Mouse (Mus musculus): ENCODE measurements at regions not wholly inside any gene's neighbourhood (a gene's known extent, or its start where the extent isn't known, plus 50 kb on each side); places are given as distances from the start of the nearest gene placed in this dataset.
A peak's percentile ranks its signal among the peaks of the same experiment; 100 is the strongest.

DNA sequence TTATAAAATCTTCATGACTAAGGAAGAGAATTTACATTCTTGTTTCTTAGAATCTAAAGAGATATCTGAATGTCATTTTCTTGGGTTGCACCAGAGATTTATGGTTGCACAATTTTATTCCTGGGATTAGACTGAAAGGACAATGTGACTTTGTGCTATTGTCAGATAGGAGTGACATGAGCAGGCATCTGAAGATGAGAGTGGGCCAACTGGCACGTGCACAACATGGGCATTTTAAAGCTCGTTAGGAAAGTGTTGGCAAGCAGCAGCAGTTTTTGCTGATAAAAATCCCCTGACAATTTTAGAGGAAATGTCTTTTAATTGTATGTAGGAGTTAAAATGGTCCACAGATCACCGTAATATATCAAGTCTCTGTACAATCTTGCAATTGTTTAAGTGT is 178.9 kb upstream of the Tecrl start:
- Histone ChIP-seq H3K9me3 (ENCODE audit: control insufficient read depth, insufficient read depth, low read depth, low read length) (no peaks in the 10 kb centered on the region), H3K4me1 (ENCODE audit: control insufficient read depth in 2 of 2, insufficient read depth in 2 of 2, low read length in 2 of 2, poor library complexity in 1 of 2) (no peaks in the 10 kb centered on the region), H3K9ac (ENCODE audit: insufficient read depth, low read depth, low read length, poor library complexity, severe bottlenecking) (no peak overlapping the region), H3K4me3 (ENCODE audit: insufficient read depth in 1 of 2, low read depth in 1 of 2, low read length in 2 of 2, poor library complexity in 1 of 2, severe bottlenecking in 1 of 2) (no peak overlapping the region), H3K36me3 (ENCODE audit: control insufficient read depth, insufficient read depth, low read length, poor library complexity, severe bottlenecking) (no peaks in the 10 kb centered on the region), H3K27ac (ENCODE audit: insufficient read depth, low read depth, low read length, poor library complexity, severe bottlenecking) (no peak overlapping the region)
- no peak for DNase-seq (ENCODE audit: low read depth, low spot score)
- TF ChIP-seq CHD2 (IDR thresholded peaks at IDR 0.05; ENCODE audit: low read depth, low read length), result no peak
- no peak for TF ChIP-seq ZNF384 (IDR thresholded peaks at IDR 0.05; ENCODE audit: low read depth, low read length)
- TF ChIP-seq HCFC1 (IDR thresholded peaks at IDR 0.05; ENCODE audit: borderline replicate concordance, insufficient read depth, low read length), result no peak
- in situ Hi-C loops (cut with MboI; ENCODE audit: low sequenced_read_pairs in 2 of 2, unreplicated experiment in 2 of 2), result no loop called here

DNA sequence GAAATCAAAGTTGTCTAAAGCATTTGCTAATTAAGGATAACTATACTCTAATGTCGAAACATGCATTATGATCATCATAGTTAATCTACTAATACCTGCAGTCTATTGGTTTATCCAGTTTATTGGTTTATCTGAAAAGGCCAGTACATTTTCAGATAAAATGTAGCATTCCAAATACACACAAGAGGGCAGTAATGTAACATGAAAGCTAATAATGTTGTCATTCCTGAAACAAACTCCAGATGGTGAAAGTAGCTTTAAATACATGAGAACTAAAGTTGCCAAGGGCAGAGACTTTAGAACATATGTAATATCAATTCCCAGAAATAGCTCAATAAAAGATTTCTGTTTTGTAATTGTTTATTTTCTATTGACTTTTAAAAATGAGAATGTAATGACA is 163.7 kb upstream of the Tecrl start:
- no peak for DNase-seq (ENCODE audit: low read depth, low spot score)
- Histone ChIP-seq H3K36me3 (ENCODE audit: control insufficient read depth, insufficient read depth, low read length, poor library complexity, severe bottlenecking) (no peaks in the 10 kb centered on the region), H3K9ac (ENCODE audit: insufficient read depth, low read depth, low read length, poor library complexity, severe bottlenecking) (no peak overlapping the region), H3K4me3 (ENCODE audit: insufficient read depth in 1 of 2, low read depth in 1 of 2, low read length in 2 of 2, poor library complexity in 1 of 2, severe bottlenecking in 1 of 2) (no peak overlapping the region), H3K9me3 (ENCODE audit: control insufficient read depth, insufficient read depth, low read depth, low read length) (no peaks in the 10 kb centered on the region), H3K4me1 (ENCODE audit: control insufficient read depth in 2 of 2, insufficient read depth in 2 of 2, low read length in 2 of 2, poor library complexity in 1 of 2) (no peaks in the 10 kb centered on the region), H3K27ac (ENCODE audit: insufficient read depth, low read depth, low read length, poor library complexity, severe bottlenecking) (no peak overlapping the region)
- in situ Hi-C loops (cut with MboI; ENCODE audit: low sequenced_read_pairs in 2 of 2, unreplicated experiment in 2 of 2), result no loop called here
- no peak for TF ChIP-seq CHD2 (IDR thresholded peaks at IDR 0.05; ENCODE audit: low read depth, low read length)
- TF ChIP-seq ZC3H11A (IDR thresholded peaks at IDR 0.05; ENCODE audit: borderline replicate concordance, low read depth, low read length), result peak; percentile 42; the same call in 1 of the 2 replicates
- TF ChIP-seq MAFK (IDR thresholded peaks at IDR 0.05; ENCODE audit: insufficient read depth, low read depth, low read length), result no peak

GRCm38 (mm10) chr5:83484135-83484534 is 129.1 kb upstream of the Tecrl start:
- DNase-seq (ENCODE audit: low read depth, low spot score), result peak; percentile 36
- Histone ChIP-seq H3K4me3 (ENCODE audit: insufficient read depth in 1 of 2, low read depth in 1 of 2, low read length in 2 of 2, poor library complexity in 1 of 2, severe bottlenecking in 1 of 2) (no peak overlapping the region), H3K4me1 (ENCODE audit: control insufficient read depth in 2 of 2, insufficient read depth in 2 of 2, low read length in 2 of 2, poor library complexity in 1 of 2) (no peaks in the 10 kb centered on the region), H3K9me3 (ENCODE audit: control insufficient read depth, insufficient read depth, low read depth, low read length) (no peaks in the 10 kb centered on the region), H3K9ac (ENCODE audit: insufficient read depth, low read depth, low read length, poor library complexity, severe bottlenecking) (no peak overlapping the region), H3K36me3 (ENCODE audit: control insufficient read depth, insufficient read depth, low read length, poor library complexity, severe bottlenecking) (no peaks in the 10 kb centered on the region), H3K27ac (ENCODE audit: insufficient read depth, low read depth, low read length, poor library complexity, severe bottlenecking) (no peak overlapping the region)
- TF ChIP-seq HCFC1 (IDR thresholded peaks at IDR 0.05; ENCODE audit: borderline replicate concordance, insufficient read depth, low read length) (no peak), MAFK (IDR thresholded peaks at IDR 0.05; ENCODE audit: insufficient read depth, low read depth, low read length) (no peak), ZNF384 (IDR thresholded peaks at IDR 0.05; ENCODE audit: low read depth, low read length) (no peak), CHD2 (IDR thresholded peaks at IDR 0.05; ENCODE audit: low read depth, low read length) (no peak), ZC3H11A (IDR thresholded peaks at IDR 0.05; ENCODE audit: borderline replicate concordance, low read depth, low read length) (no peak)
- in situ Hi-C loops (cut with MboI; ENCODE audit: low sequenced_read_pairs in 2 of 2, unreplicated experiment in 2 of 2), result no loop called here

DNA sequence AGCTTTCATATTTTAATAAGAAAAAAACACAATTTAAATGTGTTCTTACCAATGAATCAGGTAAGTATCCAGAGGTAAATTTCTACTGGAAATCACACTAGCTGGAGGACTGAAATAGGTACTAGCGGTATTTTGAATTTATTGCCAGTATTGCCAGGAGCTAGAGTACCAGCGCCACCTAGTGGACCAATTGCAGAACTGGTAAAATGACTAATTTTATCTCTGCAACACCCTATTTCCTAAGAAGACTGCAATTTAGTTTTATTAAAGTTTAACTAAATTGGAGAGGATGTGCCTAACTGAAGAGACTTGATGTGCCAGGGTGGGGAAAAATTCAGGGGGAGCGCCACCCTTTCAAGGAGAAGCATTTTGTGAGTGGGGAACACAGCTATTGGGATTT is 85.3 kb upstream of the Tecrl start:
- no peaks in the 10 kb centered on the region for H3K4me1 ChIP-seq (ENCODE audit: control insufficient read depth in 2 of 2, insufficient read depth in 2 of 2, low read length in 2 of 2, poor library complexity in 1 of 2)
- in situ Hi-C loops (cut with MboI; ENCODE audit: low sequenced_read_pairs in 2 of 2, unreplicated experiment in 2 of 2), result no loop called here
- TF ChIP-seq HCFC1 (IDR thresholded peaks at IDR 0.05; ENCODE audit: borderline replicate concordance, insufficient read depth, low read length) (no peak), ZC3H11A (IDR thresholded peaks at IDR 0.05; ENCODE audit: borderline replicate concordance, low read depth, low read length) (peak; percentile 78)
- H3K9me3 ChIP-seq (ENCODE audit: control insufficient read depth, insufficient read depth, low read depth, low read length), result no peaks in the 10 kb centered on the region
- no peak overlapping the region for H3K27ac ChIP-seq (ENCODE audit: insufficient read depth, low read depth, low read length, poor library complexity, severe bottlenecking)
- DNase-seq (ENCODE audit: low read depth, low spot score), result peak; percentile 28
- H3K4me3 ChIP-seq (ENCODE audit: insufficient read depth in 1 of 2, low read depth in 1 of 2, low read length in 2 of 2, poor library complexity in 1 of 2, severe bottlenecking in 1 of 2), result no peak overlapping the region
- H3K9ac ChIP-seq (ENCODE audit: insufficient read depth, low read depth, low read length, poor library complexity, severe bottlenecking), result no peak overlapping the region
- no peaks in the 10 kb centered on the region for H3K36me3 ChIP-seq (ENCODE audit: control insufficient read depth, insufficient read depth, low read length, poor library complexity, severe bottlenecking)

GRCm38 (mm10) chr5:83436510-83436909 is 81.5 kb upstream of the Tecrl start:
- Histone ChIP-seq H3K9me3 (ENCODE audit: control insufficient read depth, insufficient read depth, low read depth, low read length) (no peaks in the 10 kb centered on the region), H3K9ac (ENCODE audit: insufficient read depth, low read depth, low read length, poor library complexity, severe bottlenecking) (no peak overlapping the region), H3K27ac (ENCODE audit: insufficient read depth, low read depth, low read length, poor library complexity, severe bottlenecking) (no peak overlapping the region), H3K4me3 (ENCODE audit: insufficient read depth in 1 of 2, low read depth in 1 of 2, low read length in 2 of 2, poor library complexity in 1 of 2, severe bottlenecking in 1 of 2) (no peak overlapping the region), H3K4me1 (ENCODE audit: control insufficient read depth in 2 of 2, insufficient read depth in 2 of 2, low read length in 2 of 2, poor library complexity in 1 of 2) (no peaks in the 10 kb centered on the region), H3K36me3 (ENCODE audit: control insufficient read depth, insufficient read depth, low read length, poor library complexity, severe bottlenecking) (no peaks in the 10 kb centered on the region)
- DNase-seq (ENCODE audit: low read depth, low spot score), result no peak
- TF ChIP-seq HCFC1 (IDR thresholded peaks at IDR 0.05; ENCODE audit: borderline replicate concordance, insufficient read depth, low read length), result no peak
- no peak for TF ChIP-seq CHD2 (IDR thresholded peaks at IDR 0.05; ENCODE audit: low read depth, low read length)
- no peak for TF ChIP-seq ZNF384 (IDR thresholded peaks at IDR 0.05; ENCODE audit: low read depth, low read length)
- no peak for TF ChIP-seq ZC3H11A (IDR thresholded peaks at IDR 0.05; ENCODE audit: borderline replicate concordance, low read depth, low read length)
- TF ChIP-seq MAFK (IDR thresholded peaks at IDR 0.05; ENCODE audit: insufficient read depth, low read depth, low read length), result no peak
- in situ Hi-C loops (cut with MboI; ENCODE audit: low sequenced_read_pairs in 2 of 2, unreplicated experiment in 2 of 2), result no loop called here

Measured in ES-E14 (cell line).